In the genomic region with DNA sequence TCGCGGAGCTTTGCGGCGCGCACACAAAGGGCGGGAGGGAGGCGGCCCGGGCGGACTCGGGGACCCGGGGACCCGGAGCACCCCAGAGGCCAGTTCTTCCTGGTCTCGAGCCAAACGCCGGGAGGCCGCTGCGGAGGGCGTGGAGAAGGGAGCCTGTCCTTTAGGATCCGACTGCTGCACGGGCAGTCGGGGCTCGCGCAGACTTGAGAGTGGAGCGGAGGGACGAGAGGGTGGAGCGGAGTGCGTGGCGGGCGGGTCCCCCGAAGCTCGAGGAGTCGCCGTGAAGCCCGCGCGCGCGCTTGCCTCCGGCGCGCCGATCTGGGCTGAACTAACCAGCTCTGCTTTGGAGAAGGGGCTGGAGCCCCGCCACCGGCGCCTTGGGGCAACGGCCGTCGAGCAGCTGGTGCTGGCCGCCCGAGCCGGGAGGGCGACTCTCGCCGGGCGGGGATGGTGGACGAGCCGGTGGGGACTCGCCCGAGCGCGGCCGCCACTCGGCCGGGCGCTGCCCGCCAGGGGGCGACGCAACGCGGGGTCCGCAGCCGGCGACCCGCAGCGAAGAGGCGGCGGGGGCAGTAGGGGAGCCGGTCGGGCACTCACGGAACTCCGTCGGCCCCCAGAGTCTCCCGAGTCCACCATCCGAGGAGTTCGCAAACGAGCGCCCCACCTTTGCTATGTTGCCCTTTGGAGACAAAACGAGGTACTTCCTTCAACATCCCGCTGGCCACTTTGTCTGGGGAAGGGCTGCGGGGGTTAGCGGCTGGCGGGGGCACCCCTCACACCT, we compare ENCODE assay signal across 8 mouse cellular contexts. TPM values are rescaled to one million over a fixed set of nuclear protein-coding genes. Genes with fewer than 3 reads are reported as not detected.
DNase-seq lines count a peak whose midpoint lies in the region; ATAC-seq lines count a peak whose summit lies in the region.

No protein-coding gene starts in this region.

- no peaks in the 10 kb centered on the region for H3K9me3 ChIP-seq in hindbrain, embryonic 16.5 days (ENCODE audit: control insufficient read depth, low read length)
- H3K9me3 ChIP-seq in megakaryocyte, embryonic 14.5 days: no peaks in the 10 kb centered on the region

- H3K4me2 ChIP-seq in hindbrain, embryonic 16.5 days (ENCODE audit: low read length): peak overlapping the region; percentile 92

- H3K4me1 ChIP-seq in hindbrain, embryonic 16.5 days (ENCODE audit: control insufficient read depth, insufficient read depth, low read depth, low read length): no peaks in the 10 kb centered on the region; the same call in none of the 2 replicates
- peaks cover 54% of the 10 kb centered on the region for H3K4me1 ChIP-seq in megakaryocyte, embryonic 14.5 days

- peak; percentile 16 for DNase-seq in WW6 (ENCODE audit: low read depth, low spot score)
- peak; percentile 20 to 38 for DNase-seq in cerebellum, postnatal 36 days
- DNase-seq in gastrocnemius, adult 8-10 months (ENCODE audit: low spot score in 2 of 2): peak; percentile 23 to 39
- DNase-seq in left cerebral cortex, postnatal 14 days (ENCODE audit: low spot score in 2 of 2): peak; percentile 7 to 41
- peak; percentile 61 to 70 for DNase-seq in right cerebral cortex, postnatal 10 days (ENCODE audit: low spot score in 2 of 2)
- peak; percentile 48 for DNase-seq in urinary bladder, postnatal 10 days (ENCODE audit: low spot score)

- no peaks in the 10 kb centered on the region for H3K27me3 ChIP-seq in hindbrain, embryonic 16.5 days (replicated peaks; ENCODE audit: control insufficient read depth, insufficient read depth, low read length)
- no peaks in the 10 kb centered on the region for H3K27me3 ChIP-seq in megakaryocyte, embryonic 14.5 days (replicated peaks)

- H3K4me3 ChIP-seq in hindbrain, embryonic 16.5 days (ENCODE audit: low read length): peak overlapping the region; percentile 86
- peak overlapping the region; percentile 97 for H3K4me3 ChIP-seq in megakaryocyte, embryonic 14.5 days (replicated peaks)

- ATAC-seq in hindbrain, embryonic 16.5 days: peak; percentile 86

- intact Hi-C loops in left cerebral cortex, postnatal 14 days (cut with DNase I): loop anchor here (5.0 kb wide), 3 partner anchors 57 to 172 kb away; no protein-coding TSS in a partner anchor

- WGBS in hindbrain, embryonic 16.5 days: under 1% methylated on average over 62 of the region's 92 CpGs

- no peaks in the 10 kb centered on the region for H3K36me3 ChIP-seq in hindbrain, embryonic 16.5 days (ENCODE audit: control insufficient read depth, insufficient read depth, low read length)
- peaks cover 39% of the 10 kb centered on the region for H3K36me3 ChIP-seq in megakaryocyte, embryonic 14.5 days (replicated peaks; ENCODE audit: low read length)

- peak overlapping the region; percentile 86 for H3K27ac ChIP-seq in hindbrain, embryonic 16.5 days (ENCODE audit: low read depth, low read length)

- H3K9ac ChIP-seq in hindbrain, embryonic 16.5 days (ENCODE audit: low read depth, low read length): peak overlapping the region; percentile 84

RNA-seq across cellular contexts. Expression of gene Pde5a, which starts 1.4 kb away (rescaled TPM):
- total RNA-seq in gastrocnemius, adult 8-10 months (2022): 1 to 10 TPM in 2 of 4 experiments, under 1 TPM in 2; 0.90 to 1.4 (median 1.1) TPM
- 1.7 and 2.2 TPM in 2 replicates for polyA plus RNA-seq in hindbrain, embryonic 16.5 days (2015; fragmentation: Nextera tagmentation; extraction: Ambion mirVana)
- total RNA-seq in left cerebral cortex, postnatal 14 days (2021): 10 to 100 TPM; 11.1 to 11.2 TPM
- polyA plus RNA-seq in megakaryocyte, embryonic 14.5 days (2012; ENCODE audit: insufficient read depth, low replicate concordance): 9.4 and 10.1 TPM in 2 replicates

Comparison
In these comparisons a context has a peak if more than half of its experiments do, and no peak if none do; other contexts are left out.
1. Peak in every context shown above with its lines: DNase-seq, ATAC-seq, H3K4me3 ChIP-seq and H3K27ac ChIP-seq.
2. RNA of gene Pde5a, which starts 1.4 kb away (total RNA-seq): 11.1 to 11.2 TPM in left cerebral cortex, postnatal 14 days; 0.90 to 1.4 TPM in gastrocnemius, adult 8-10 months; every median in the first group is over 4 times any median in the second.